Mouse (Mus musculus) layer of hippocampus, adult 18-20 months (tissue): Measurements from ENCODE around the gene Ces5a. TPM values are rescaled to one million over a fixed set of nuclear protein-coding genes. Genes with fewer than 3 reads are reported as not detected.
A peak's percentile ranks its signal among the peaks of the same experiment; 100 is the strongest.
"Not testable (repeated sequence)": the region's sequence is repeated elsewhere in the genome, so short reads cannot be mapped to it uniquely, and the experiment has no call there.

Experiments used
- DNase-seq, 2 experiments: peaks; one replicate each; pipeline ENCODE4 v3.0.0; 2022; ENCODE audit warnings: low spot score in 2 of 2
- long read RNA-seq: library from polyadenylated mRNA; stranded (forward); transcript quantifications from one replicate; pipeline ENCODE4 v2.0.0, GENCODE M21; 2021
- total RNA-seq, 2 experiments: library from RNA; stranded (reverse); gene quantifications; 2 replicates each; pipeline ENCODE4 v1.2.3; 2021

Gene Ces5a
- 1 to 10 TPM in 1 of 2 experiments, under 1 TPM in 1; 0.52 to 1.4 TPM for total RNA-seq
- long read RNA-seq = 0 reads

DNA sequence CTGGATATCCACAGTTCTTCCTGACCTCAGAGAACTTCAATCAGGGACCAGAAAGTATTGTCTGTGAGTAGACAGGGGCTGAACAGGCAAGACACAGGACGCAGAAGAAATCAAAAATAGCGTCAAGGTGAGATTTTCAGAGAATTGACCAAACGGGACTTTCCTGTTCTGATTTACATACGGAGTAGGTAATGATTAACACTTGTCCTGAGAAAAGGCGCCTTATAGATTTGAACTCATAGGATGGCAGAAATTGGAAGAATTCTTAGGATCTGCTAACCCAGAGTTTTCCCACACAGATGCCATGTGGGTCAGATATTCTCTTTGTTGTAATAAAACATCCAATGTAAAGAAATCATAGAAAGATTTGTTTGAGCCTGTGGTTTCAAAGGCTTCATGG is at the start of gene Ces5a:
TSS of gene Ces5a (minus strand) at position 101 of the 400 bp plus-strand sequence.
- DNase-seq = no peak

DNA sequence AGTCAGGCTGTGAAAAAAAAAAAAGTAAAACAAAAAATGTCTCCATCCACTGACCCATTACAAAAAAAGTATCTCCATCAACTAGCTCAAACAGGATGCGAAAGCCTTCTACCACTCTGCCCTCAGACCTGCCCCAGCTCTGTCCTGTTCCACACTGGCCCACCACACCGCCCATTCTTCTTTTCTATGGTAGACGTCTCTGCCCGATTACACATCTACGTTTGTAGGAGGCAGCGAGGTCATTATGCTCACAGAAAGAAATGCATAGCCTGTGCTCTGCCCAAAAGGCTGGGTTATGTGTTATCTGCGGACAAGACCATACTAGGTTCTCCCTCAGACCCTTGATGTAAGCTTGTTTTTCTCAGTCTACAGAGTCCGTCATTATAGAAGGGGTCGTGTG is 37.2 kb upstream of the Ces5a start:
- DNase-seq = no peak

DNA sequence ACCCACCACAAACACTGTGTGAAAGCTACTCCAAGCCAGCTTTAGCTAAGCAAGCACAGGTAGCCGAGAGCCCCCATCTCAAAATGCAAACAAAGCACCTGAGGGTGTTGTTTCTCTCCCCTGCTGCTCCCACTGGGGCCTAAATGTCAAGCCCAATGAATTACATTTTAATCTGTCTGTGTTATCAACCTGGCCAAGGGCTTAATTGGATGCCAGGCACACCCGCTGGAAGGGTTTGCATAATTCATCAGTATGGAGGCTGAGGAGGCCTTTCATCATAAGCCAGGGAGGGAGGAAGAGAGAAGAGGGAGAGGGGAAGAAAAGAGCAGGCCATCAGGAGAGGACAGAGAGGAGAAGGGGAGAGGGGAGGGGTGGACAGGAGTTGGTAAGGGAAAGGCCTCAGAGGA is 36.5 kb upstream of the Ces5a start:
- DNase-seq = peak in 1 of 2 experiments; percentile 54

DNA sequence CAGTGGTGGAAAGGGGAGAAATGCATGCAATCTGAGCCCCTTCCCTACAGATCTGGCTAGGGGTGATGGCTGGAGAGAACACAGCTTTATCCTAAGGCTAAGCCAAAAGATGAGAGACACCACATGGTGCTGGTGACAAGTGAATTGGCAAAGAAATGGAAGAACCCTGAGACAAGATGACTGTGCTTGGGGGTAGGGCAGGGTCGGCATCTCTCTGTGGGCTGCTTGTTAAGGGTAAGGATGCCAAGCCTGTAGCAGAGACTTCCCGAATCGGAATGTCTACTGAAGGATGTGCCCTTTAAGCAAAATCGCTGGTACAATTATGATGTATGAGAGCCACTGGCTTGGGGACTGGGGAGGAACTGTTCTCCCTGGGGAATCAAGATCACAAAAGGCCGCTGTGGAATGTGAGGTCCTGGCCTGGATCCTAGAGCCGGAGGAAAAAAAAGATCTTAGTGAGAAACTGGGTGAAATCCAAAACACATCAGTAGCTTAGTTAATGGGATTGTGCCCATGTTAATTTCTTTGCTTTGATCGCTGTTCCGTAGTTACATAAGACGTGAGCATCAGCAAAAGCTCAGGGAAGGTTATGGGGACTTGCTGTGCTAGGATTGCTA is 35.8 kb upstream of the Ces5a start:
- DNase-seq = peak; percentile 32 to 79

DNA sequence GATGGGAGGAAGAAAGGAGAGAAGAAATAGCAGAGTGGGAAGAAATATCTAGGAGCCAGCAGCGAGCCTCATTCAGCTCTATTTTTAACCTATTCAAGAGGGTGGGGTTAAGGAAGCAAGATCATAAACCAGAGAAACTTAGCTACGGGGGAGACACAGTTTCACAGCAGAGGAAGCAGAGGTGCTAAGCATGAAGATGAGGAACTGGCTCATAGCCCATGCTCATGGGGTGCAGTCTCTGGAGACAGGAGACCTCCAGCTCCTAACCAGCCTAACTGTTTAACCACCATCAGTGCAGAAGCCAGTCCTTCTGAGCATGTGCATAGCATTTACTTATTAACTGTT is 34.5 kb upstream of the Ces5a start:
- peak in 1 of 2 experiments; percentile 28 for DNase-seq

DNA sequence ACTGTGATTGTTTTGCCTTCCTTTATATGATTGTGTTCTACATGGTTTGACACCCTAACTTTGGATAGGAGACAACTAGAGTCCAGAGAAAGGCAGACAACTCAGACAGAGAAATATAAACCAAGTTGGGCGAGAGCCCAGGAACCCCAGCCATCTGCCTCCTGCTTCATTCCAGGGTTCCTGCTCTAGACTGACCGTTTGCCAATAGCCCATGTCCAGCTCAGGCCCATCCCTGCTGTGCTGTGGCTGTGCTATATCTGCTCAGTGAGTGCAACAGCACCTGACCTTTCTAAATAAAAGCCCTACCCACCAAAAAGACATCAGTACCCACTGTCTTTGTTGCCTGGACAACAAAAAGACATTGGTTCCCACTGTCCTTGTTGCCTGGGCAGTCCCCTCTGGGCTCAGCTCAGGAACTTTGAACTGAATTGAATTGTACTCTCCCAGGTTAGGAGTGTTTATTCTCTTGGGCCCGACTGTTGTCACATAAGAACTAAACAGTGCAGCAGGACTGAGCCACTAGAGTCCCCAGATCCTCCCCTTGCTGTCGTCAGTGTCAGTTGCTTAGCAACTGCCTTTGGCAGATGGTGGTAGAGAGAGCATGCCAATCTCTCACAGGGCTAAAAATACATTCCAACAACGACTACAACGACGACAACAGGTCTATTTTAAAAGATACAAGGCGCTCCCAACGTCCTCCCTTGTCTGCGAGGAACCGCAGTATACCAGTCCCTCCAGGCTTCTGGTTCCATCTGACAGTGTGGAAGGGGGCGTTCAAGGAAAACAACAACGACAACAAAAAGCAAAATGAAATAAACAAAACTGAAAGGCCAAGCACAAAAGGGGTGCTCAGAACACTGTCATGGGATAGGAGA is 33.9 kb upstream of the Ces5a start:
- peak; percentile 86 to 93 for DNase-seq

DNA sequence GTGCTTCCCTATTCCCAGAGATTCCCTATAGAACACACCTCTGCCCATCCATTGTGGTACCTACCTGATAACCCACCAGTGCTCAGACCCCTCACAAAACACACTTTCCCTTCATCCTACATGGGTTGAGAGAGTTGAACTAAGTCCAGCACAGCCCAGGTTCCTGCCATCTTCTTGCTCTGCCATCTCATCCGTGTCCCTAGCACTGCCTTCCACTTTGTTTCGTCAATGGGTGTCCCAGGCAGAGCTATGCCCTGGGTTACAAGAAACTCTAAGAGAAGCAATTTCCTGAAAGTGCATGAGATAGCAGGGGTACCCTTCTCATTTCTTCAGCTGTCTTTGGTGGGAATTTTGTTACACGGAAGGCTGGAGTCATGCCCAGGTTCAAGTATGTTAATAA is 33.0 kb upstream of the Ces5a start:
- no peak for DNase-seq

DNA sequence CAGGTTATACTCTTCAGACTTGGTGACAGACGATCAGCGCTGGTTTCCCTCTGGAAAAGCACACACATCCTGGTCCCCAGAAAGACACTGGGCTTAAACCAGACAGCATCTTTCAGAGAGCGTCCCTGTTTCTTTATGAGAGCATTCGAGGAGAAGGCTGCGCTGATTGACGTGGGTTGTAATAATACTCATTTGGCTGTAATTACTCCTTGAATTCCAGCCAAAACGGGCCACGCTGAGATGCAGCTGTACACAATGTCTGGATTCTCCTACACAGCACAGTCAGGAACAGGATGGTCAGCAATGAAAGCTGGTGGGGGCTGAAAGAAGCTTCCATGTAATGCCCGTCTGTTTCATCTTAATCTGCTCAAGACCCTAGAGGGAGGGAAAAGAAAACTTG is 31.5 kb upstream of the Ces5a start:
- peak; percentile 47 to 72 for DNase-seq

DNA sequence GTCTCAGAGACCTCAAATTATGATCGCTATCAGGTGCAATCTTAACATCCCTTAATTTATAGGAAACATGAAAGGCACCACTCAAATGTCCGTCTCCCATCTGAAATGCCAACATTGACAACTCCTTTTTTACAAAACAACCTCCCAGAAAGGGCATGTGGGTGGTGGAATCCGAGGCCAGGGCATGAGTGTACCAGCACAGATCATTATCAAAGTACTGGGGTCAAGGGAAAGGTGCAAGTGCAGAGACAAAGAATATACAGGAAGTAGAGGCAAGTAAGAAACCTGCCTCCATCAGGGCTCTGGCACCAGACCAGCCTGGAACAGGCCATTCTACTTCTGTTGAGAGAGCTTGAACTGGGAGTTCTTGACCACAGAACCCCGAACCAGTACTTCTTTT is 29.0 kb upstream of the Ces5a start:
- no peak for DNase-seq

DNA sequence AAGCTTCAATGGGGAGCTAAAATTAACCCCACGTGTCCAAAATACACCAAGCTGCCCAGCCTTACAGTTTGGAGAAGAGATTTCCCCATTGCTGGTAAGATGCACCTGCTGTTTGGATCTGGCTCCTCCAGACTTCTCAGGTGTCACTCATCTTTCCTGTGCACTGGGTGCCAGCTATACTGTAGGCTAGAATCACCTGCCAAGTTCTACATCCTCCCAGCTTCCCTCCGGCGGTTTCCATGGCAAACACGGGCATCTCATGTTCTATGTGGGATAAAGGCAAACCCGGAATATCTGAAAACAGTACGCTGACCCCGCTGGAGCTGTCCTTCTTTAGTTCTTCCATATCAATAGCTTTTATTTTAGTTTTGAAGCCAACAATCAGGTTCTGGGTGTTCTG is 27.9 kb upstream of the Ces5a start:
- DNase-seq = no peak

DNA sequence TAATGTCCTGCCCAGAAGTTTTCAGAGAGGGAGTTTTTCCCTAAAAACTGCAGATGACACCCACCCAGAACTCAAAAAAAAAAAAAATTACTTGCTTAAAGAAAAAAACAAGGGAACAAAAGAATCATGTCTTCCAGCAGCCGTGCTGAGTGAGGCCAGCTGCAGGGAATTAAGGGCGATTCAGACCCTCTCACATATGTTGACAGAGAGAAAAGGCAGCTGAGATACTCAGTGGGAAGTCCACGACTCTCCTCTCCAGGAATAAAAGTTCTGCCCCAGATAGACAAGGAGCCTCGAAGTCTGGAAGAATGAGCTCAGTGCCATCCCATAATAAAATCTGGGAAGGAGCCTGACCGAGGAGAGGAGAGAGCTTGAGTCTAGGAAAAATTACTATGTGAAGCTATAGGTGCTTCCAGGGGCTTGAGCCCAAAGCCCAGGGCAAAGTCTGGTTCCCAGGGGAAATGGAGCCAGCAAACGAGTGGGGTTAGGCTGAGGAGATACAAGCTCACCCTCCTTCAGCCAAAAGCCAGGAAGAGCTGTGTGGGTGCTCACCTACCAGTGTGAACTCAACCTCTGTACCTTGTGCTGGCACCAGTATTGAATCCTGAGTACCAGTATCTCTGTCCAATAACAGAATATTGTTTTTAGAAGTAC is 27.1 kb upstream of the Ces5a start:
- DNase-seq = no peak

DNA sequence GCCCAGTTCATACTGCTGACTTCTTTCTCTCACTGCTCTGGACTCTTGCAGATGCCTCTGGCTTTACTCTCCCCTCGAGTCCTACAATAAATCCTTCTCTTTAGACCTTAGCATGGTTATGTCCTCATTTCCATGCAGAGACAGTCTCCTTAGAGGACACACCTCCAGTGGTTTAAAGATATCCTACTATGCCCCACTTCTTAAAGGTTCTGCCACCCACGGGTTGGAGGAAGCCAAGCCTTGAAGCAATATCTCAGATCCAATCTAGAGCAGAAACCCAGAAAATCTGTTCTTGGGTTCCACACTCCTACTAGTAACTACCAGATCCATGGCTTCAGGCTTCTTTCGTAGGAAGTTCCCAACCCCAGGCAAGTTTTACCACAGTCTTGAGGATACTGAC is 25.6 kb upstream of the Ces5a start:
- no peak for DNase-seq

DNA sequence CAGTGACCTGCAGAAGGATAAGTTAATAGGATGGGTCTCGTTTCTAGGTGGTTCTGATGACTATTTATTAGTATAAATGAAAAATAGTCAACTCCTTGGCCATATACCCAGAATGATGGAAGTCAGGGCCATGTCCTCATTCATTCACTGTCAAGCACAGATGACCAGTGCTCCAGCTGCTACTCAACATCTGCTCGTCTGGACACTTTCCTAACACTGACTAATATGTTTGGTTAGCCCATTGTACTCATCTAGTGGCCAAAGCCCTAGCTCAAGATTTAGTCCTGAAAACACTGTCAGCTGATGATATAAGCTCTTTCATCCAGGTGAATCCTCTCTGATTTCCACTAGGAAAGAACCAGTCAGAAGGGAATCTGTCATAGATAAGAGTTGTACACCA is 24.1 kb upstream of the Ces5a start:
- no peak for DNase-seq

DNA sequence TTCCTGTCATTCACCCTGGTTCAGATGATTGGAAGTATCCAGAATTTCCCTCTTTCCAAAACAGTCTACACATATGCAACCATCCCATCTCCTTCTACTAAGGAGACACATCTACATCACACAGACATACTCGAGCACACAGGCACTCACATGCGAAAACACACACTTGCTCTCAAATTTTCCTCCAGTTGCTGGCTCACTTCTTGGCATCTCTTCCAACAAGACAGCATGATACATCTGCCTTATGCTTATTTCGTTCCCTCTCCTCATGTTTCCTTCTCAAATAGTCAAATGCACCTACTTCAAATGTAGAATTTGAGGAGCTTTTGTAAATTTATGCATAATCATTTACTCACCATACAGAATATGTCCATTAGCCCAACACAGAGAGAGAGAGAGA is 33.0 kb downstream of the Ces5a start:
- DNase-seq = no peak

DNA sequence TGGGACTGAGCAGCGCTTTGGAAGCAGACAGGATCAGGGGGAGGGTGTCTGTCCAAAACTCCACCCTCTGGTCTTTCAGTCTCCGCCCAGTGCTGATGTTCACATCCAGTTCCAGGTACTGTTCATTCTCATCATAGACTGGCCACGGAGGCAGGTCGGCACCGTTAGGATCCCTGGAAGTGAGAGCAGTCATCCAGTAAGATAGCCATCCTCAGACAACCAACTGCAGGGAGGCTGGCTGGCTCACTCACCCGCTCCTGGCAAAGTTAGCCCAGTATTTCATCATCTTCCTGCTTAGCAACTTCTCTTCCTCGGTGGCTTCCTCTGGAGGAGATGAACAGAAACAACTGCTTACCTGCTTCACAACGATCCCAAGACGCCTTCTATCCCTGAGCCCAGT is 36.2 kb downstream of the Ces5a start:
- no peak for DNase-seq

DNA sequence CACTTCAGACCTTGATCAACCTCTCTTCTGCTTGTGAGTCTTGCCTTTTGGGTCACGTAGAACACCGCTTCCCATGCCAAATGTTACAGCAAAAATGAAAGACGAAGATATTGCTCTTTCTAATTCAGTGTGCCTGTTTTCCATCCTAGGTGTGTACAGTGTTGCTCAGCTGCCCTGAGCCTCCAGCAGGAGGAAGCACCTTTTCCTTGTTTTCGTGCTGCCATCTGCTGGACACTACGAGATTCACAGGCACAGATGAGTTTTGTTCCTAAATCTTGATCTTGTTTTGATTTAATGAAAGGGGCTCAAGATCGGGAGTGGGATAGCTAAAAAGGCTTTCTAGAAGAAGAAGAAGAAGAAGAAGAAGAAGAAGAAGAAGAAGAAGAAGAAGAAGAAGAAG is 40.3 kb downstream of the Ces5a start:
- peak in 1 of 2 experiments; percentile 82 for DNase-seq

DNA sequence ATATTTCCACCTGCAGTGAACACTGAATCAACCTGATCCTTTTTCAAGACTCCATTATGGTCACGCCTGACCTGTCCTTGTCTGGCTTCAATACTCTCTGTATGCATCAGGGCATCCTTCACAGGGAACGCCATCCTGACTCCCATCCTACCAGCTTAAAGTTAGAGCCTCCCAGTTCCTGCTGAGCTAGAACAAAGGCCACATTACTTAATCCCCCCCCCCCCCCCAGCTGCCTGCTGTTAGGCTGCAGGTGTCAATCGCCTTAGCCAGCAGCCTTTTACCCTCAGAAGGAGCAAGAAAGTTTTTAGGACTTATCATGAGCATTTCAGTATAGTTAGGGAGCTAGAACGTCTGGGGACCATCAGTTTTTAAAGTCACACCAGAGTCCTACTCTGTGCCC is 46.9 kb downstream of the Ces5a start:
- DNase-seq = no peak

DNA sequence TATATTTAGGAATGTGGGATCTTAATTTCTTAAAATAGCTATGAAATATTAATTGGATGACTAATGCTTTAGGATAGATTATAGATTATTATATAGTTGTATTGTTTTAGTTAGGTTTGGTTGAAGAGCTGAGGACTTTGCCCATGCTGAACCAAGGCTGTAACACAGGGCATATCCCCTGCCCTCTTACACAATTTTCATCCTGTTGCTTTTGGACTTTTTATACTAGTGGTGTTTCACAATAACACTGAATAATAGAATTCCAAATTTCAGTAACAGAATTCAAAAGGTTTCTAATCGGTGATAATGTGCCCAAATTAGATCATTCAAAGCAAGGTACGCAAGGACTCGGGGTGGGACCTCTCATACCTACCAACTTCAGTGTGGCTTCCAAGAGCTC is 57.4 kb downstream of the Ces5a start:
- DNase-seq = no peak

DNA sequence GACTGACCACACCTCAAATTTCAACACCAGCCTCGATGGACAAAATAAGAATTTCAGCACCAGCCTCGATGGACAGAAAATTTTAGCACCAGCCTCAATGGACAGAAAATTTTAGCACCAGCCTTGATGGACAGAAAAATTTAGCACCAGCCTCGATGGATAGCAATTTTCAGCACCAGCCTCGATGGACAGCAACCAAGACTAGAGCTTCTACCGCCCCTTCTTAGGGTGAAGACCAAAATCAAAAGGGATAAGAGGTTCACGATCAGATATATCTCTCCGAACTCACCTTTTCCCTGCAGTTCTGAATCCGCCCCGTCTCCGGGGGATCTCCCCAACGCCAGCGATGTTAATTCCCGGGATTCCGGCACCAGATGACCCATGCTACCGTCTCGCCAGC is 65.9 kb downstream of the Ces5a start:
- DNase-seq = not testable (repeated sequence)

DNA sequence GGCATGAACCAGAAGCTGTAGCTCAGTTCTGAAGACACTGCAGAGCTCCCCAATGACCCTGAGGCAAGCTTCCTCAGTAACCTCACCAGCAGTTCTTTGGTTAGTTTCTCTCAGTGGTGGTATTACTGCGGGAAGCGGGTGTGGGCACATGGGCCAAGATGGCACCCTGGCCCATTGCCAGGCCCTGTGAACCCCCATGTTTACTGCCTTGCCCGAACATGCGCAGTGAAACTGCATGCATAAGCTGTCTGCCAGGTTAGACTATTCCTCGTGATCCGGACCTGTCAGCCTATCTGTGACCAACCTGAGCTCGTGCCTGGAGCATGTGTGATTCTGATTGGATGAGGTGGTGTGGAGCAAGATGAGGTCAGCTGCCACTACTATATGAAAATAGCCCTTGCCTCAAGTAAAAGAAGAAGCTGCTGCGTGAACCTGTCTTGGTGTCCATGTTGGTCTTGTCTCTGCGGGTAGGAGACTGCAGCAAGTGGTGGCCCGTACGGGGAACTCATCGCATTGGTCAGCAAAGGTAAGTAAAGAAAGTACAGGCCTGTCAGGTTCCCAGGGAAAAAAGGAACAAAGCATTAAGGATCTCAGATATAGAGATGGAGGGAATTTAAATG is 81.3 kb downstream of the Ces5a start:
- no peak for DNase-seq
